In the genomic region with DNA sequence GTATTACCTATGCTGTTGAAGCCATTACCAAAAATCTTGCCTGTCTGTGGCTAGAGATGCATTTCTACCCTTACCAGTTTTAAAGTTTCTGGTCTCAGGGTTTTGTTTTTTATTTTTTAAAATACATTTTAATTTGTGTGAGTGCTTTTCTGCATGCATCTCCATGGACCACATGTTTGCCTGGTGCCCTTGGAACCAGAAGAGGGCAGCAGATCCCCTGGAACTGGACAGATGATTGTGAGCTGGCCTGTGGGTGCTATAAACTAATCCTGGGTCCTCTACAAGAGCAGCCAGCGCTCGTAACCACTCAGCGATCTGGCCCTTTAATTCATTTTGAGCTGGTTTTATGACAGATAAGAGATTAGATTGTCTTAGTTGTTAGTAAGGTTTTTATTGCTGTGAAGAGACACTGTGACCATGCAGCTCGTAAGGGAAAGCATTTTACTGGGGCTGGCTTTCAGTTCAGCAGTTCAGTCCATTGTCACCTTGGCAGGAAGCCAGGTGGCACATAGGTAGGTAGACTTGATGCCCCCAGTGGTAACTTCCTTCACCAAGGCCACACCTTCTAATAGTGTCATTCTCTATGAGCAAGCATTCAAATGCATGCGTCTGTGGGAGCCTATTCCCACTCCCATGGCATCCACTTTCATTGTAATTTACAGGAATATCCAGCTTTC, we compare ENCODE assay signal across 22 mouse cellular contexts. TPM values are rescaled to one million over a fixed set of nuclear protein-coding genes. Genes with fewer than 3 reads are reported as not detected.
A peak's percentile ranks its signal among the peaks of the same experiment; 100 is the strongest.
DNase-seq lines count a peak whose midpoint lies in the region; ATAC-seq and TF ChIP-seq lines count a peak whose summit lies in the region.
"Had no signal": no experiment of that assay in that cellular context is flagged by ENCODE, and none has a peak within 500 bp of the region (broad histone marks: within the 10 kb centered on the region; RNA-seq: fewer than 3 reads in every experiment).

No protein-coding gene starts in this region.

- no peak overlapping the region for H3K9ac ChIP-seq in liver, adult 2 months (ENCODE audit: low read depth, low read length)
- H3K9ac ChIP-seq in liver, embryonic 12.5 days = no peak overlapping the region
- no peak overlapping the region for H3K9ac ChIP-seq in MEL (ENCODE audit: control insufficient read depth, low read depth, low read length, poor library complexity, severe bottlenecking)
- H3K9ac ChIP-seq: heart, embryonic 15.5 days; limb, embryonic 15.5 days; neural tube, embryonic 13.5 days had no signal

- no peak overlapping the region for H3K4me2 ChIP-seq in liver, embryonic 12.5 days
- H3K4me2 ChIP-seq: heart, embryonic 15.5 days; limb, embryonic 15.5 days; neural tube, embryonic 13.5 days had no signal

- H3K79me2 ChIP-seq in liver, adult 2 months (ENCODE audit: control insufficient read depth, insufficient read depth, low read length) = peaks cover 6% of the 10 kb centered on the region; the same call in 1 of the 2 replicates
- H3K79me2 ChIP-seq in MEL (ENCODE audit: control insufficient read depth, insufficient read depth, low read length, poor library complexity) = 0 out of 2 replicates have a peak, but pooled peaks cover 2% of the 10 kb centered on the region

- TF ChIP-seq CTCF in gastrocnemius, adult 2 months (IDR thresholded peaks at IDR 0.05) = peak; percentile 33
- peak; percentile 26; the same call in 1 of the 2 replicates for TF ChIP-seq CTCF in liver, adult 2 months (IDR thresholded peaks at IDR 0.05; ENCODE audit: low read depth, low read length)
- peak; percentile 12 to 52 (median 45); a peak in 5 of 6 replicates for TF ChIP-seq CTCF in MEL (IDR thresholded peaks at IDR 0.05 in 2 of 3, conservative IDR thresholded peaks at IDR 0.05 in 1 of 3; ENCODE audit: control insufficient read depth in 1 of 3, insufficient read depth in 1 of 3, low read depth in 2 of 3, low read length in 3 of 3, poor library complexity in 1 of 3, severe bottlenecking in 1 of 3)

- ATAC-seq in liver, embryonic 12.5 days = no peak
- ATAC-seq in megakaryocyte-erythroid progenitor cell, adult 5-6 weeks (replicated peaks; ENCODE audit: low FRiP score, low TSS enrichment, poor library complexity, severe bottlenecking) = 0 out of 2 replicates have a peak, but pooled peaks have one; percentile 26
- ATAC-seq: forebrain, embryonic 14.5 days; inflammation-experienced regulatory T-cells, adult 6 months had no signal

- intact Hi-C loops in gastrocnemius, adult 2 months (cut with DNase I) = no loop called here

- TF ChIP-seq RAD21 in MEL (IDR thresholded peaks at IDR 0.05; ENCODE audit: low read depth, low read length) = peak; percentile 23

- no peak overlapping the region for H3K27ac ChIP-seq in gastrocnemius, adult 2 months
- no peak overlapping the region for H3K27ac ChIP-seq in liver, adult 2 months (replicated peaks; ENCODE audit: insufficient read depth, low read depth, low read length)
- no peak overlapping the region for H3K27ac ChIP-seq in liver, embryonic 12.5 days
- no peak overlapping the region for H3K27ac ChIP-seq in MEL (ENCODE audit: control insufficient read depth, low read depth, low read length)
- H3K27ac ChIP-seq: heart, embryonic 15.5 days; hindbrain, embryonic 10.5 days; limb, embryonic 15.5 days; midbrain, embryonic 10.5 days; neural tube, embryonic 13.5 days had no signal

- no peaks in the 10 kb centered on the region for H3K9me3 ChIP-seq in liver, embryonic 12.5 days (replicated peaks)
- H3K9me3 ChIP-seq in MEL (replicated peaks; ENCODE audit: insufficient read depth, low read length) = no peaks in the 10 kb centered on the region
- H3K9me3 ChIP-seq: heart, embryonic 15.5 days; limb, embryonic 15.5 days; midbrain, embryonic 10.5 days had no signal

- DNase-seq in gastrocnemius, adult 2 months = no peak
- DNase-seq in gastrocnemius, adult 8-10 months (ENCODE audit: low spot score in 2 of 2) = no peak
- no peak for DNase-seq in liver, adult 2 months (ENCODE audit: extremely low read depth, low read depth, low spot score)
- peak; percentile 31 for DNase-seq in MEL (ENCODE audit: low read depth, low spot score)
- no peak for DNase-seq in thymus, postnatal 4 days
- DNase-seq: adrenal gland, postnatal 14 days; cerebellum, postnatal 25 days; kidney, postnatal 14 days; thymus, postnatal 25 days had no signal

- no peaks in the 10 kb centered on the region for H3K4me1 ChIP-seq in liver, adult 2 months (ENCODE audit: control insufficient read depth, insufficient read depth, low read length)
- peaks cover 12% of the 10 kb centered on the region for H3K4me1 ChIP-seq in liver, embryonic 12.5 days
- H3K4me1 ChIP-seq in MEL (ENCODE audit: control insufficient read depth in 1 of 2, insufficient read depth in 2 of 2, low read length in 2 of 2) = 0 out of 4 replicates have a peak, but pooled peaks cover 0 to 3% of the 10 kb centered on the region in 2 experiments
- H3K4me1 ChIP-seq: hindbrain, embryonic 10.5 days; limb, embryonic 15.5 days; midbrain, embryonic 10.5 days had no signal

- 91% methylated on average over 5 of the region's 5 CpGs for WGBS in liver, adult 2 months
- 96% methylated on average over 5 of the region's 5 CpGs for WGBS in liver, embryonic 12.5 days (ENCODE audit: insufficient replicate concordance)

- no peak for TF ChIP-seq POLR2A in liver, adult 2 months (IDR thresholded peaks at IDR 0.05; ENCODE audit: extremely low read depth, insufficient read depth, low read length)
- no peak for TF ChIP-seq POLR2A in MEL (IDR thresholded peaks at IDR 0.05; ENCODE audit: control insufficient read depth in 1 of 2, insufficient read depth in 1 of 2, low read depth in 1 of 2, low read length in 2 of 2, poor library complexity in 1 of 2)

- H3K4me3 ChIP-seq in gastrocnemius, adult 2 months = no peak overlapping the region
- no peak overlapping the region for H3K4me3 ChIP-seq in liver, adult 2 months (ENCODE audit: insufficient read depth, low read depth, low read length)
- H3K4me3 ChIP-seq in liver, embryonic 12.5 days = no peak overlapping the region
- no peak overlapping the region for H3K4me3 ChIP-seq in MEL (ENCODE audit: control insufficient read depth in 1 of 2, insufficient read depth in 1 of 2, low read depth in 2 of 2, low read length in 2 of 2)
- H3K4me3 ChIP-seq: heart, embryonic 15.5 days; hindbrain, embryonic 10.5 days; limb, embryonic 15.5 days; midbrain, embryonic 10.5 days; neural tube, embryonic 13.5 days had no signal

- peaks cover 29% of the 10 kb centered on the region for H3K36me3 ChIP-seq in liver, adult 2 months (ENCODE audit: control insufficient read depth, insufficient read depth, low read length)
- H3K36me3 ChIP-seq in liver, embryonic 12.5 days = peaks cover 100% of the 10 kb centered on the region
- peaks cover 3 to 42% of the 10 kb centered on the region in 2 experiments; a peak in 2 of 4 replicates for H3K36me3 ChIP-seq in MEL (ENCODE audit: control insufficient read depth in 1 of 2, insufficient read depth in 2 of 2, low read length in 2 of 2)

- H3K27me3 ChIP-seq in liver, adult 2 months (ENCODE audit: control insufficient read depth, insufficient read depth, low read length) = no peaks in the 10 kb centered on the region
- H3K27me3 ChIP-seq in liver, embryonic 12.5 days (replicated peaks) = no peaks in the 10 kb centered on the region
- H3K27me3 ChIP-seq in MEL (ENCODE audit: control insufficient read depth in 1 of 2, insufficient read depth in 2 of 2, low read length in 2 of 2) = no peaks in the 10 kb centered on the region
- H3K27me3 ChIP-seq: CH12.LX; heart, embryonic 15.5 days; limb, embryonic 15.5 days; neural tube, embryonic 13.5 days had no signal

- no peak for TF ChIP-seq EP300 in MEL (IDR thresholded peaks at IDR 0.05; ENCODE audit: low read depth in 1 of 2, low read length in 2 of 2)

TF ChIP-seq in MEL, 35 proteins besides CTCF, POLR2A, EP300 and RAD21 (continues in another document):
- TF ChIP-seq ZC3H11A (IDR thresholded peaks at IDR 0.05; ENCODE audit: low read depth, low read length) (peak; percentile 3; the same call in 1 of the 2 replicates), MYC (IDR thresholded peaks at IDR 0.05; ENCODE audit: low read depth, low read length) (peak; percentile 41; the same call in 1 of the 2 replicates), CHD2 (IDR thresholded peaks at IDR 0.05; ENCODE audit: low read length) (no peak)

RNA-seq across cellular contexts. Expression of gene Gm10401, which starts 8.4 kb away (rescaled TPM):
- total RNA-seq in gastrocnemius, adult 2 months (2021) = not detected
- not detected for total RNA-seq in gastrocnemius, adult 8-10 months (2022)
- total RNA-seq in liver, adult 2 months (2014; rRNA removed) = not detected in 2 replicates
- polyA plus RNA-seq in liver, adult 2 months (2012; rRNA removed) = 0.17 TPM in 1 of 2 replicates, not detected in the other
- polyA plus RNA-seq in liver, embryonic 12.5 days (2016; fragmentation: Nextera tagmentation; extraction: Ambion mirVana) = 12.2 and 15.1 TPM in 2 replicates
- total RNA-seq in MEL (2012; rRNA removed) = 3.5 and 4.6 TPM in 2 replicates
- polyA plus RNA-seq in MEL (2012; ENCODE audit: insufficient read depth in 1 of 2, insufficient read length in 2 of 2, low read depth in 1 of 2, low replicate concordance in 2 of 2, missing spikeins in 1 of 2) = under 1 TPM in 1 of 2 experiments, not detected in 1; 0.56 TPM
- total RNA-seq in megakaryocyte-erythroid progenitor cell, adult 5-6 weeks (2014; fragmentation: Nextera tagmentation) = not detected in 2 replicates
- total RNA-seq in megakaryocyte-erythroid progenitor cell, adult 5-6 weeks (2017) = 6.0 TPM in 1 of 2 replicates, not detected in the other
- total RNA-seq: adrenal gland, postnatal 14 days; layer of hippocampus, postnatal 14 days; left cerebral cortex, postnatal 14 days had no signal
- polyA plus RNA-seq: testis, adult 2 months had no signal

RNA-seq across cellular contexts. Expression of gene Acads, which starts 29.4 kb away (rescaled TPM):
- 10 to 100 TPM; 49.9 to 81.7 TPM for total RNA-seq in gastrocnemius, adult 2 months (2021)
- total RNA-seq in gastrocnemius, adult 8-10 months (2022) = 10 to 100 TPM; 66.4 to 76.7 (median 72.5) TPM
- 140 and 143 TPM in 2 replicates for total RNA-seq in liver, adult 2 months (2014; rRNA removed)
- polyA plus RNA-seq in liver, adult 2 months (2012; rRNA removed) = 255 and 293 TPM in 2 replicates
- polyA plus RNA-seq in liver, embryonic 12.5 days (2016; fragmentation: Nextera tagmentation; extraction: Ambion mirVana) = 43.9 and 51.1 TPM in 2 replicates
- total RNA-seq in MEL (2012; rRNA removed) = 31.9 and 35.0 TPM in 2 replicates
- 10 to 100 TPM in 1 of 2 experiments, not detected in 1; 56.5 TPM for polyA plus RNA-seq in MEL (2012; ENCODE audit: insufficient read depth in 1 of 2, insufficient read length in 2 of 2, low read depth in 1 of 2, low replicate concordance in 2 of 2, missing spikeins in 1 of 2)
- 39.6 and 50.3 TPM in 2 replicates for total RNA-seq in megakaryocyte-erythroid progenitor cell, adult 5-6 weeks (2014; fragmentation: Nextera tagmentation)
- total RNA-seq in megakaryocyte-erythroid progenitor cell, adult 5-6 weeks (2017) = 19.2 and 24.8 TPM in 2 replicates

RNA-seq across cellular contexts. Expression of gene Unc119b, which starts 45.0 kb away (rescaled TPM):
- total RNA-seq in gastrocnemius, adult 2 months (2021) = 10 to 100 TPM; 11.8 to 15.7 TPM
- 10 to 100 TPM in 2 of 4 experiments, 1 to 10 TPM in 2; 8.6 to 11.7 (median 9.8) TPM for total RNA-seq in gastrocnemius, adult 8-10 months (2022)
- 12.5 and 17.3 TPM in 2 replicates for total RNA-seq in liver, adult 2 months (2014; rRNA removed)
- polyA plus RNA-seq in liver, adult 2 months (2012; rRNA removed) = 29.4 and 32.0 TPM in 2 replicates
- polyA plus RNA-seq in liver, embryonic 12.5 days (2016; fragmentation: Nextera tagmentation; extraction: Ambion mirVana) = 16.1 and 17.6 TPM in 2 replicates
- 15.8 and 18.6 TPM in 2 replicates for total RNA-seq in MEL (2012; rRNA removed)
- 10 to 100 TPM in 1 of 2 experiments, not detected in 1; 25.7 TPM for polyA plus RNA-seq in MEL (2012; ENCODE audit: insufficient read depth in 1 of 2, insufficient read length in 2 of 2, low read depth in 1 of 2, low replicate concordance in 2 of 2, missing spikeins in 1 of 2)
- 13.8 and 15.5 TPM in 2 replicates for total RNA-seq in megakaryocyte-erythroid progenitor cell, adult 5-6 weeks (2014; fragmentation: Nextera tagmentation)
- 7.1 and 12.7 TPM in 2 replicates for total RNA-seq in megakaryocyte-erythroid progenitor cell, adult 5-6 weeks (2017)
